Mouse (Mus musculus): ENCODE data around the gene 1600002K03Rik.
A peak's percentile ranks its signal among the peaks of the same experiment; 100 is the strongest.

The 1600002K03Rik gene

DNA sequence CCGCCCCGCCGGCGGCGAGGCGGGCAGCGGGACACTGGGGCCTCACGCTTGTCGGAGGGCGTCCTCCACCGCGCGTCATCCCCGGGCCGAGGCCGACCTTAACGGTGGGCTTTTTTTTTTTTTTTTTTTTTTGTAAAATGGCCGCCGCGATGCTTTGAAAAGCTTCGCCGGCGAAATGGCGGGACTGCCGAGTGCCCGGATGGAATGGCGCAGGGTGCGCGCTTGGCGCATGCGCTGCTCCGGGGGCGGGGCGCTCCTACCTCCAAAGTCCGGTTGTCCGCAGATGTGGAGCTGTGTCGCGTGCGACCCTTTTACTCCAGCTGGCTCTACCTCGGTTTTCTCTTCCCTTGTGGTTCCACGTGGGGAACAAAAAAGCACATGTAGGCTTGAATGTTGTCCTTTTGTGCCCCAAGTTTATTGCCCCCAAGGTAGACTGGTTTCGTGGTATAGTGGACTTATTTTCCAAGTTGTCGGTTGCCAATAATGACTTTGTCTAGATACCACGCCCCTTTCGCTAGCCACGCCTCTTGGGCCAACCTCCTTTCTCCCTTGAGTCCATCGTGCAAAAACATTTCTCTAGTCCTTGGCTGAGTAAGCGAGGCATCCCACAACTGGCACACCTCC is 4.6 kb upstream of the 1600002K03Rik start:
- DNase-seq = peak; percentile 99

DNA sequence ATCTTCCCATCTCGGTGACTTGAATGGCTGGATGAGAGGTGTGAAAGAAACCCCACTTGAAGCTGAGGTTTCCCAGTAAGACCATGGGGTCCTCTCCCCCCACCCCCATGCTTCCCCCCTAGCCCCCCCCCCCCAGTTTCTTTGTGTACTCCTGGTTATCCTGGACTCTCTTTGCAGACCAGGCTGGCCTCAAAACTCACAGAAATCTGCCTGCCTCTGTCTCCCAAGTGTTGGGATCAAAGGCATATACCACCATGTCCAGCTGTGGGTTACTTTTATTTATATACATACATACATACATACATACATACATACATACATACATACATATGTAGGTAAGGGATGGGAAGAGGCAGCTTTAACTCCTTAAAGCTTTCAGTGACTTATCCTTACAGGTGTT is 3.7 kb upstream of the 1600002K03Rik start:
- DNase-seq = peak; percentile 93

DNA sequence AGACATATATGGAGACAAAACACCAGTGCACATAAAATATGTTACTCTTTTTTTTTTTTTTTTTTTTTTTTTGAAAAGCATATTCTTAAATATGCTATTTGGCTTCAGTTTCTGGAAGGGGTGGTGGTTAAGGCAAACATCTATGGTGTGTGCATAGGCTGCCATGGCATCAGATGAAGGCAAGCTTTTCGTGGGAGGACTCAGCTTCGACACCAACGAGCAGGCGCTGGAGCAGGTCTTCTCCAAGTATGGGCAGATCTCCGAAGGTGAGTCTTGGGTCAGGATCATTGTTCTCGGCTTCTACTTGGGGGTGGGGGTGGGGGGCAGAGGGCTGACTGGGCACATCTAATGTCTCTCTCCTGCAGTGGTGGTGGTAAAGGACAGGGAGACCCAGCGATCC is 3.1 kb upstream of the 1600002K03Rik start:
- no peak for DNase-seq

- DNase-seq = peak; percentile 96
Measured at GRCm38 (mm10) chr10:80170052-80170451, 2.7 kb upstream of the 1600002K03Rik start.

DNA sequence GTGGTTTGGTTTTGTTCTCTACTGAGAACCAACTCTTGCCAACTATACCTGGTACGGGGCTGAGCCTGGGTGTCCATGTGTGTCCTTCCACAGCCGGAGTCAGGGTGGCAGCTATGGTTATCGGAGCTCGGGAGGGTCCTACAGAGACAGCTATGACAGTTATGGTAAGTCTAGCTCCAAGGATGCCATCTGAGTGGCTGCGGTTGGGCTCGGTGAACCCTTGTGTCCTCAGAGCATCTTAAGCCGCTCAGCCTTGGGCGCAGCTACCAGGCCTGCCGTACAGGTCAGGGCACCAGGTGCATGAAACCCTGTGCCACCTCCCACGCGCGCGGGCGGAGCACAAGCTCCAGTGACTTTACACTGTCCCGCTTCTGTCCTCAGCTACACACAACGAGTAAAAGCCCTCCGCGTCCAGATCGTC is 2.1 kb upstream of the 1600002K03Rik start:
- peak; percentile 95 for DNase-seq

GRCm38 (mm10) chr10:80171252-80171651 is 1.5 kb upstream of the 1600002K03Rik start:
- DNase-seq = peak; percentile 90

GRCm38 (mm10) chr10:80171760-80172526 is 801 bp upstream of the 1600002K03Rik start:
- peak; percentile 97 for DNase-seq

DNA sequence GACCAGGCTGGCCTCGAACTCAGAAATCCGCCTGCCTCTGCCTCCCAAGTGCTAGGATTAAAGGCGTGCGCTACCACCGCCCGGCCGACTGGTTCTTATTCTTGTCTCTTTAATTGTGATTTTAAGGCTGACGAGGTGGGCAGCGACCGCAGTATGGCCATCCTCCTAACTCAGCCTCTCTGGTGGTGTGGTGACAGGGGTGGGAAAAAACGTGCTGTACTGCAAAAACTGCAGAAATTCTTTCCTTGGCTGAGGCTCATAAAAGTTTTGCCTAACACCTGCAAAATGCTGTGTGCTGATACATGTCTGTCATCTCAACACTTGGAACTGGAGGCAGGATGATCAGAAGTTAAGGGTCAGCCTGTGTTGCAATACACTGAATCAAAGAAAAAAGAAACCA is 614 bp downstream of the 1600002K03Rik start:
- DNase-seq = peak; percentile 95

DNA sequence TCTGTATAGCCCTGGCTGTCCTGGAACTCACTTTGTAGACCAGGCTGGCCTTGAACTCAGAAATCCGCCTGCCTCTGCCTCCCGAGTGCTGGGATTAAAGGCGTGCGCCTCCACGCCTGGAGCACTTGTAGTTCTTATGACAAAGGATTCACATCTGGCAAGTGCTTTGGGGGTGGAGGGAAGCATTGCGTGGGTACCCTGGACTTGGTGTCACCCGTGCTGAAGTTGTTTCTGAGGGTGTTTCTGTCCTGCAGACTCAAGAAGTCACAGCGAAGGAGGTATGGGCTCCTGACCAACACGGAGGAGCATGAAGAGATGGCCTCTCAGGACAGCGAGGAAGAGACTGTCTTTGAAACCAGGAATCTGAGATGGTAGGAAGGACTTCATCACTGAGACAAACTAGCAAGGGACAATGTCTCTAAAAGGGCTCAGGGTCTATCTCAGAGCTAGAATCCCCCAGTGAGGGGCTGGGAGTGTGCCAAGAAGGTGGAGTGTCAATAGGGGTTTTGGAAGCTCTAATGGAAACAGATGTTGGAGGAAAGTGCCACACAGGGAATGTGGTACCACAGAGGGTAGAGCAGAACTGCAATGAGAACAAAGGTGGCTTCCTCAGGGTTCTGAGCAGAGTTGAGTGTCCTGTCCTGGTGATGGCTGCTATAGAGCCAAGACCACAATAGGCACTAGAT is 1.4 kb downstream of the 1600002K03Rik start:
- DNase-seq = peak; percentile 94

- peak; percentile 96 for DNase-seq
Measured at GRCm38 (mm10) chr10:80174705-80175104, 2.0 kb downstream of the 1600002K03Rik start.

- DNase-seq = peak; percentile 96
Measured at GRCm38 (mm10) chr10:80175536-80176269, 3.0 kb downstream of the 1600002K03Rik start.

DNA sequence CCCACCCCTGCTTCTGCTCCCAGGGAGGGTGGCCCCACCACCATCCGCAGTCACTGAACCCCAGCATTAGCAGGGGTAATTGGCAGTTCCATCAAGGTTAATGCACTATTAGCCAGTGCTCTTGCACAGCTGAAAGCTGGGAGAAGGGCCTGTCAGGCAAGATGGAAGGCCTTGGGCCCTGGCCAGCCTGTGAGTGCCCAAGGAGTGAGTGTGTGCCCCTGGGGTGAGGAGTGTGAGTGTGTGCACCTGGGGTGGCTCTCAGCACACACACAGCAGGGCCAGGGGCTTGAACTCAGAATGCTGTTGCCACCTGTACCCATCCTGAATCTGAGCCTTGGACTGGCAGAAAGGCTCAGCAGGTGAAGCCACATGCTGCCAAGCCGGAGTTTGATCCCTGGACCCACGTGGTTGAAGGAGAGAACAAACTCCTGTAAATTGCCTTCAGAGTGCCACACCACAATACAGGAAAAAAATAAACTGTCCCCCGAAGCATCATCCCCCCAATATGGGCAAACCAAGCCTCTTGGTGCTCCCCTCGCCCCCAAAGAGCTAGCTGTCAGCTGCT is 3.6 kb downstream of the 1600002K03Rik start:
- peak; percentile 92 for DNase-seq

- DNase-seq = peak; percentile 92
Measured at GRCm38 (mm10) chr10:80177441-80178279, 4.9 kb downstream of the 1600002K03Rik start.

DNA sequence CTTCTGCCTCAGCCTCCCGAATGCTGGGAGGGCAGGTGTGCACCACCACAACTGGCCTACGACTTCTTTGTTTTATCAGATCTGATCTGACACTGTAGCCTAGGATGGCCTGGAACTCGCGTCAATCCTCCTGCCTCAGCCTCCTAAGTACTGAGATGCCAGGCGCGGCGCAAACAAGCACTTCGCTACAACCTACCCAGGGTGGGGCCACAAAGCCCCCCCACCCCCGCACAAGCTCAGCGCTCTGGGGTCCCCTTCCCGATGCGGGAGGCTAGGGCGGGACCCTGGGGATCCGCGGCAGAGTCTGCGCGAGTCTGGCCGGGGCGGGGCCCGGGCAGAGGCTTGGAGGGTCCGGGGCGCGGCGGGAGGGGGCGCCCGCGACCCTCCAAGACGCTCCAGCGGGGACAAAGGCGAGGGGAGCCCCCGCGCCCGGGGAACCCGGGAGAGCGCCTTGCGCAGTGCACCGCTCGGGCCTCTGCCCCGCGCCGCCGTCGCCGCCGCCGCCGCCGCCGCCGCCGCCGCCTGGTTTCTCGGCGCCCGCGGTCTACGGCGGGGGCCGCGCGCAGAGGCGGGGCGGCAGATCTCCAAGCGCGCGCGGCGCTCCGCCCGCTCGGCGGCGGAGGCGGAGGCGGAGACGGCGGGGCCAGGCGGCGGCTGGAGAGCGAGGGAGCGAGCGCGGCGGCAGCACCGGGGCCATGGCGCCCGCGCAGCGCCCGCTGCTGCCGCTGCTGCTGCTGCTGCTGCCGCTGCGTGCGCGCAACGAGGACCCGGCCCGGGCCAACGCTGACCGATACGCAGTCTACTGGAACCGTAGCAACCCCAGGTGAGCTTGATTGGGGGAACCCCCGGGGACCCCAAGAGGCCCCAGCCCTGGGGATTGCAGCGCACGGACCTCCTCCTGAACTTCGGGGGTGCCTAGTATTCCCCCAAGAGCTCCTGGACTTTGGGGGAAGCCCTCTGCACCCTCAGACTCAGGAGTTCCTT is 6.6 kb downstream of the 1600002K03Rik start, which contains the start of gene Efna2:
Gene Efna2, plus strand, starts transcription at position 415 of the 984 bp plus-strand sequence.
- DNase-seq = peak; percentile 95

DNA sequence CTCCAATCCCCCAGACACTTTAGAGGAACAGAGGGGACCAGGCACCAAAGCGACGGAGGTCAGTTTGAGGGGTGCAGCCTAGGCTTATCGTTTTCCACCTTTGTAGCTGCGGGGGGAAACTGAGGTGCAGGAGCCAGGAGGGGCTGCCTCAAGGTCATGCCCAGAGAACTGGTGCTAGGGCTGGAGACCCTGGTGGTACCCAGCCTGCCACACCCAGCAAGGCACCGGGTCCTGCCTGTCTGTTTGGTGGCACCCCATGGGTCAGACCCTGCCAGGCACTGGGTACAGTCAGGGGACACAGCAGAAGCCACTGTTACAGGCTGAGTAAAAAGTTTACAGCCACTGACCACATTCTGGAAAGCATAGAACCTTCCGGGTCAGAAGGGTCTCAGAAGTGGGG is 7.5 kb downstream of the 1600002K03Rik start:
- DNase-seq = peak; percentile 91

- DNase-seq = no peak
Measured at GRCm38 (mm10) chr10:80180823-80181222, 8.1 kb downstream of the 1600002K03Rik start.

GRCm38 (mm10) chr10:80182547-80182946 is 9.8 kb downstream of the 1600002K03Rik start:
- peak; percentile 88 for DNase-seq

DNA sequence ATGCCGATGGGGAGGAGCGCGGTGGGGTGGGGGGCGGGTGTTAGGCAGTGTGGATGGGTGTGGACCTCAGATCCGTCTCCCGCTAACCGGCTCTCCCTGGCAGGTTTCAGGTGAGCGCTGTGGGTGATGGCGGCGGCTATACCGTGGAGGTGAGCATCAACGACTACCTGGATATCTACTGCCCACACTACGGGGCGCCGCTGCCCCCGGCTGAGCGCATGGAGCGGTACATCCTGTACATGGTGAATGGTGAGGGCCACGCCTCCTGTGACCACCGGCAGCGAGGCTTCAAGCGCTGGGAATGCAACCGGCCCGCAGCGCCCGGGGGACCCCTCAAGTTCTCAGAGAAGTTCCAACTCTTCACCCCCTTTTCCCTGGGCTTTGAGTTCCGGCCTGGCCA is 13.9 kb downstream of the 1600002K03Rik start:
- peak; percentile 92 for DNase-seq

DNA sequence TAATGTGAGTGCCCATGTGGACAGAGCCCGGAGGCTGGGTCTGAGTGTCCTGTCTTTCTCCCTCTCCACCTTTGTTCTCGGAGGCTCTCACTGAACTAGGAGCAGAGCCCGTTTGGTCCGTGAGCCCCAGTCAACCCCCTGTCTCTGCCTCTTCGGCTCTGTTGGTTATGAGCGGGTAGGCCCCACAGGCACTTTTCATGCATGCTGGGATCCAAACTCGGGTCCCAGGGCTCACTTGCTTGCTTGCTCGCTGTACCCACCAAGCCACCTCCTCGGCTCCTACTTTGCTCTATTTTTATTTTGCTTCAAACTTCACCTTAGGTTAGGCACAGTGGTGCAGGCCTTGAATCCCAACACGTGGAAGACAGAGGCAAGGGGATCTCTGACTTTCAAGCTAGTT is 15.0 kb downstream of the 1600002K03Rik start:
- peak; percentile 88 for DNase-seq

DNA sequence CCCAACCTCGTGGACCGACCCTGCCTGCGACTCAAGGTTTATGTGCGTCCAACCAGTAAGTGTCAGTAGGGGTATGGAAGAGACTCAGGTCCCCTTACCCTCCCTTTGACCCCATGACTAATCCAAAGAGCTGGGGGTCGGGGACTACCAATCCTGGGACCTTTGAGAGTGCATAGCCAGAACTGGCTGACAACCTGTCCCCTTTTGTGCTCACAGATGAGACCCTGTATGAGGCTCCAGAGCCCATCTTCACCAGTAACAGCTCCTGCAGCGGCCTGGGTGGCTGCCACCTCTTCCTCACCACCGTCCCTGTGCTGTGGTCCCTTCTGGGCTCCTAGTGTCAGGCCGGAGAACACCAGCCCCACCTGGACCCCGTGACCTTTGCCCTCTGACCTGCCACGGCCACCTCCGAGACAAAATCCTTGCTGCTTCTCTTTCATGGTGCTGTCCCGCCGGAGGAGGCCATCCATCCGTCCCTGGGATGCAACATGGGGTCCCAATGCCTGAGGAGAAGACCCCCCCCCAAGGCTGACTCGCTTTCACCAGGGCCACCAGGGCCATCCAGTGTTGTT is 15.8 kb downstream of the 1600002K03Rik start:
- peak; percentile 88 for DNase-seq
